Mouse (Mus musculus) erythroblast, embryonic 14.5 days (primary cell): ENCODE results near the gene Miga1.

Experiments used
- GATA1 ChIP-seq: IDR thresholded peaks from 2 replicates; pipeline ENCODE4 v1.6.1; 2012; ENCODE audit warnings: low read length, inconsistent platforms, mixed read lengths
- TAL1 ChIP-seq: IDR thresholded peaks from 3 replicates; pipeline ENCODE4 v1.6.1; 2012; ENCODE audit warnings: low read length, inconsistent platforms, mixed read lengths

GRCm38 (mm10) chr3:152350966-152351365 lies 10.8 kb upstream of the Miga1 start:
- TF ChIP-seq GATA1 (no peak), TAL1 (no peak)
